Mouse (Mus musculus): Measurements from ENCODE around the gene Cxcl13.

DNA sequence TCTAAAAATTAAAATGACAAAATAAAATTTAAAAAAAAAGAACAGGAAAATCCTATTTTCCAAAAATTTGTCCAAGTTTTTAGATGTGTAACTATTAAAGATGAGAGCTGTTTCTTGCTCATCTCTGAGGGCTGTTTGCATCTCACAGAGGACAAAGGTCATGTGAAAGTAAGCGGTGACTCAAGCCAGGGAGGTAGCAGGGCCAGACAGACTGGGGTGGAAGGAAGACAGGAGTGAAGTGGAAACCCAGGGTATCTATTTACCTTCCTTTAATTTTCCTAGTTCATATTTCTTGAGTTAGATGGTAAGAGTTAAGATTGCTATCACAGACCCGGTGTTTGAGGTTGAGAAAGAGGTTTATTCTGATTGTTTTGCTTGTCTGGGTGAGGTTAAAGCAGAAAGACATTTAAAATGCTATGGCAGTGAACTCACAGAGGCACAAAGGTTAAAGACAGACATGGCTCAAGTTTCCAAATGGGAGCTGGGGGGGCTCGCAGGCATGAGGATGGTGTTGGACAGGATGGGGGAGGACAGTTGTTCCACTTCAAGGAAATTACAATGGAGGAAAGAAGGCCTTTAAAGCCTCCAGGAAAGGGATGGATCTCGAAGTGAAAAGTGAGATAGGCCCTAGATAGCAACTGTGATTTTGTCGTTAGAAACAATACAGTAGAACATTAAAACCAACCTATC, 27.2 kb downstream of the Cxcl13 start:
- TF ChIP-seq CTCF (IDR thresholded peaks at IDR 0.05; ENCODE audit: low read depth) (no peak), EP300 (IDR thresholded peaks at IDR 0.05; ENCODE audit: low read depth) (no peak)

Measured in heart, postnatal 0 days (tissue).